Mouse (Mus musculus): ENCODE measurements around the gene Alox12b.
A peak's percentile ranks its signal among the peaks of the same experiment; 100 is the strongest.

The Alox12b gene

GRCm38 (mm10) chr11:69172606-69173005 lies 15.8 kb downstream of the Alox12b start:
- DNase-seq (ENCODE audit: low read depth), result peak; percentile 59

- no peak for DNase-seq (ENCODE audit: low read depth)
Measured at GRCm38 (mm10) chr11:69174722-69175121, 17.9 kb downstream of the Alox12b start.

GRCm38 (mm10) chr11:69178525-69178924 lies 21.7 kb downstream of the Alox12b start:
- no peak for DNase-seq (ENCODE audit: low read depth)

- no peak for DNase-seq (ENCODE audit: low read depth)
Measured at GRCm38 (mm10) chr11:69179512-69179911, 22.7 kb downstream of the Alox12b start.

- peak; percentile 51 for DNase-seq (ENCODE audit: low read depth)
Measured at GRCm38 (mm10) chr11:69180120-69180519, 23.3 kb downstream of the Alox12b start.

GRCm38 (mm10) chr11:69185031-69185430 lies 28.2 kb downstream of the Alox12b start:
- no peak for DNase-seq (ENCODE audit: low read depth)

GRCm38 (mm10) chr11:69185936-69186335 lies 29.1 kb downstream of the Alox12b start:
- DNase-seq (ENCODE audit: low read depth), result no peak

GRCm38 (mm10) chr11:69192840-69193239 lies 36.1 kb downstream of the Alox12b start:
- peak; percentile 66 for DNase-seq (ENCODE audit: low read depth)

- DNase-seq (ENCODE audit: low read depth), result peak; percentile 39
Measured at GRCm38 (mm10) chr11:69196766-69197165, 40.0 kb downstream of the Alox12b start.

- DNase-seq (ENCODE audit: low read depth), result no peak
Measured at GRCm38 (mm10) chr11:69197194-69197593, 40.4 kb downstream of the Alox12b start.

GRCm38 (mm10) chr11:69197743-69198142 lies 41.0 kb downstream of the Alox12b start, which contains the start of gene Alox8:
Alox8 (minus strand) TSS chr11:69197843.
- DNase-seq (ENCODE audit: low read depth), result no peak

GRCm38 (mm10) chr11:69199251-69199650 lies 42.5 kb downstream of the Alox12b start:
- no peak for DNase-seq (ENCODE audit: low read depth)

- DNase-seq (ENCODE audit: low read depth), result no peak
Measured at GRCm38 (mm10) chr11:69200231-69200630, 43.4 kb downstream of the Alox12b start.

- DNase-seq (ENCODE audit: low read depth), result peak; percentile 64
Measured at GRCm38 (mm10) chr11:69202469-69203230, 45.9 kb downstream of the Alox12b start.

- no peak for DNase-seq (ENCODE audit: low read depth)
Measured at GRCm38 (mm10) chr11:69211431-69211830, 54.6 kb downstream of the Alox12b start.

GRCm38 (mm10) chr11:69217411-69217810 lies 60.6 kb downstream of the Alox12b start:
- no peak for DNase-seq (ENCODE audit: low read depth)

GRCm38 (mm10) chr11:69218661-69219060 lies 61.9 kb downstream of the Alox12b start:
- DNase-seq (ENCODE audit: low read depth), result no peak

All from 416B (cell line).